Mouse (Mus musculus) heart, adult 2 months (tissue): ENCODE results near the gene Msln.
A peak's percentile ranks its signal among the peaks of the same experiment; 100 is the strongest.

Experiments
- CTCF ChIP-seq: fragments of 200-600 bp; IDR thresholded peaks from 2 replicates; pipeline ENCODE4 v1.8.1; 2022; ENCODE audit warnings: antibody characterized with exemption, mild to moderate bottlenecking, moderate library complexity
- EP300 ChIP-seq: fragments of 200-500 bp; IDR thresholded peaks from 2 replicates; pipeline ENCODE4 v1.6.1; 2011; ENCODE audit warnings: low read depth, low read length, control low read depth; ENCODE audit not compliant: insufficient read depth
- POLR2A ChIP-seq: fragments of 200-500 bp; IDR thresholded peaks from 2 replicates; pipeline ENCODE4 v1.6.1; 2011; ENCODE audit warnings: mild to moderate bottlenecking, low read depth, low read length, control low read depth; ENCODE audit not compliant: insufficient read depth

GRCm38 (mm10) chr17:25801029-25801428, 46.9 kb upstream of the Msln start:
- no peak for TF ChIP-seq POLR2A
- TF ChIP-seq CTCF: peak; percentile 97
- TF ChIP-seq EP300: peak; percentile 70; the same call in 1 of the 2 replicates
